Mouse (Mus musculus): ENCODE measurements around the gene Frs2. TPM values are rescaled to one million over a fixed set of nuclear protein-coding genes. Genes with fewer than 3 reads are reported as not detected.

Frs2 gene
- total and polyA plus RNA-seq, 2 experiments from 2014 or later: 17.3 to 20.3 TPM

GRCm38 (mm10) chr10:117162662-117163061 is 14.3 kb upstream of the Frs2 start:
- H3K9me3 ChIP-seq (ENCODE audit: low read length): no peaks in the 10 kb centered on the region
- H3K27ac ChIP-seq (ENCODE audit: low read depth, low read length): no peak overlapping the region
- no peaks in the 10 kb centered on the region for H3K4me1 ChIP-seq (ENCODE audit: insufficient read depth, low read length)
- H3K36me3 ChIP-seq (ENCODE audit: insufficient read depth, low read length): no peaks in the 10 kb centered on the region
- H3K4me3 ChIP-seq (ENCODE audit: low read depth, low read length): no peak overlapping the region
- DNase-seq (ENCODE audit: low spot score): peak; percentile 35
- 61% methylated on average over 11 of the region's 11 CpGs for WGBS
- ATAC-seq (ENCODE audit: low FRiP score): no peak
- H3K9ac ChIP-seq (replicated peaks; ENCODE audit: low read length, poor library complexity, severe bottlenecking): no peak overlapping the region
- no peak overlapping the region; the same call in 1 of the 2 replicates for H3K4me2 ChIP-seq (ENCODE audit: low read depth, low read length, poor library complexity, severe bottlenecking)
- no peak for TF ChIP-seq CTCF (IDR thresholded peaks at IDR 0.05)
- no peaks in the 10 kb centered on the region for H3K27me3 ChIP-seq (ENCODE audit: insufficient read depth, low read length)

- WGBS: 79% methylated on average over 11 of the region's 11 CpGs
- no peak overlapping the region for H3K4me2 ChIP-seq (ENCODE audit: low read depth, low read length, poor library complexity, severe bottlenecking)
- no peaks in the 10 kb centered on the region for H3K9me3 ChIP-seq (ENCODE audit: low read length)
- no peak overlapping the region for H3K4me3 ChIP-seq (ENCODE audit: low read depth, low read length)
- H3K27ac ChIP-seq (ENCODE audit: low read depth, low read length): no peak overlapping the region
- ATAC-seq (ENCODE audit: low FRiP score) (no peak), DNase-seq (ENCODE audit: low spot score) (no peak)
- no peaks in the 10 kb centered on the region for H3K4me1 ChIP-seq (ENCODE audit: insufficient read depth, low read length)
- no peak for TF ChIP-seq CTCF (IDR thresholded peaks at IDR 0.05)
- no peaks in the 10 kb centered on the region for H3K36me3 ChIP-seq (ENCODE audit: insufficient read depth, low read length)
- no peaks in the 10 kb centered on the region for H3K27me3 ChIP-seq (ENCODE audit: insufficient read depth, low read length)
- no peak overlapping the region for H3K9ac ChIP-seq (replicated peaks; ENCODE audit: low read length, poor library complexity, severe bottlenecking)
These were observed 11.8 kb upstream of the Frs2 start for GRCm38 (mm10) chr10:117160099-117160498.

GRCm38 (mm10) chr10:117152247-117152646 is 3.9 kb upstream of the Frs2 start:
- ATAC-seq (ENCODE audit: low FRiP score): no peak
- Histone ChIP-seq H3K4me2 (ENCODE audit: low read depth, low read length, poor library complexity, severe bottlenecking) (no peak overlapping the region), H3K9ac (replicated peaks; ENCODE audit: low read length, poor library complexity, severe bottlenecking) (no peak overlapping the region), H3K9me3 (ENCODE audit: low read length) (no peaks in the 10 kb centered on the region), H3K4me3 (ENCODE audit: low read depth, low read length) (no peak overlapping the region), H3K36me3 (ENCODE audit: insufficient read depth, low read length) (no peaks in the 10 kb centered on the region), H3K27me3 (ENCODE audit: insufficient read depth, low read length) (no peaks in the 10 kb centered on the region), H3K27ac (ENCODE audit: low read depth, low read length) (no peak overlapping the region), H3K4me1 (ENCODE audit: insufficient read depth, low read length) (no peaks in the 10 kb centered on the region)
- TF ChIP-seq CTCF (IDR thresholded peaks at IDR 0.05): no peak
- DNase-seq (ENCODE audit: low spot score): no peak
- WGBS: 17% methylated on average over 7 of the region's 7 CpGs

- no peaks in the 10 kb centered on the region for H3K4me1 ChIP-seq (ENCODE audit: insufficient read depth, low read length)
- no peak overlapping the region for H3K4me2 ChIP-seq (ENCODE audit: low read depth, low read length, poor library complexity, severe bottlenecking)
- 42% methylated on average over 4 of the region's 4 CpGs for WGBS
- H3K36me3 ChIP-seq (ENCODE audit: insufficient read depth, low read length): no peaks in the 10 kb centered on the region
- DNase-seq (ENCODE audit: low spot score): no peak
- no peak overlapping the region for H3K4me3 ChIP-seq (ENCODE audit: low read depth, low read length)
- TF ChIP-seq CTCF (IDR thresholded peaks at IDR 0.05): no peak
- no peak overlapping the region for H3K27ac ChIP-seq (ENCODE audit: low read depth, low read length)
- H3K9me3 ChIP-seq (ENCODE audit: low read length): no peaks in the 10 kb centered on the region
- no peak overlapping the region; the same call in 1 of the 2 replicates for H3K9ac ChIP-seq (replicated peaks; ENCODE audit: low read length, poor library complexity, severe bottlenecking)
- no peak for ATAC-seq (ENCODE audit: low FRiP score)
- H3K27me3 ChIP-seq (ENCODE audit: insufficient read depth, low read length): no peaks in the 10 kb centered on the region
These were observed 3.3 kb upstream of the Frs2 start for GRCm38 (mm10) chr10:117151676-117152075.

- ATAC-seq (ENCODE audit: low FRiP score) (no peak), DNase-seq (ENCODE audit: low spot score) (no peak)
- no peak overlapping the region; the same call in 1 of the 2 replicates for H3K9ac ChIP-seq (replicated peaks; ENCODE audit: low read length, poor library complexity, severe bottlenecking)
- no peak overlapping the region for H3K27ac ChIP-seq (ENCODE audit: low read depth, low read length)
- no peaks in the 10 kb centered on the region for H3K9me3 ChIP-seq (ENCODE audit: low read length)
- no peaks in the 10 kb centered on the region for H3K36me3 ChIP-seq (ENCODE audit: insufficient read depth, low read length)
- TF ChIP-seq CTCF (IDR thresholded peaks at IDR 0.05): no peak
- H3K4me2 ChIP-seq (ENCODE audit: low read depth, low read length, poor library complexity, severe bottlenecking): no peak overlapping the region
- H3K4me1 ChIP-seq (ENCODE audit: insufficient read depth, low read length): no peaks in the 10 kb centered on the region
- WGBS: 18% methylated on average over 11 of the region's 11 CpGs
- no peaks in the 10 kb centered on the region for H3K27me3 ChIP-seq (ENCODE audit: insufficient read depth, low read length)
- H3K4me3 ChIP-seq (ENCODE audit: low read depth, low read length): no peak overlapping the region
These were observed 2.9 kb upstream of the Frs2 start for GRCm38 (mm10) chr10:117151241-117151640.

GRCm38 (mm10) chr10:117150764-117151163 is 2.4 kb upstream of the Frs2 start:
- ATAC-seq (ENCODE audit: low FRiP score): no peak
- H3K27me3 ChIP-seq (ENCODE audit: insufficient read depth, low read length): no peaks in the 10 kb centered on the region
- no peak for DNase-seq (ENCODE audit: low spot score)
- no peak overlapping the region for H3K27ac ChIP-seq (ENCODE audit: low read depth, low read length)
- H3K9ac ChIP-seq (replicated peaks; ENCODE audit: low read length, poor library complexity, severe bottlenecking): no peak overlapping the region
- WGBS: 23% methylated on average over 10 of the region's 10 CpGs
- H3K36me3 ChIP-seq (ENCODE audit: insufficient read depth, low read length): no peaks in the 10 kb centered on the region
- no peaks in the 10 kb centered on the region for H3K9me3 ChIP-seq (ENCODE audit: low read length)
- no peaks in the 10 kb centered on the region for H3K4me1 ChIP-seq (ENCODE audit: insufficient read depth, low read length)
- TF ChIP-seq CTCF (IDR thresholded peaks at IDR 0.05): no peak
- peak overlapping the region; percentile 34; the same call in 1 of the 2 replicates for H3K4me3 ChIP-seq (ENCODE audit: low read depth, low read length)
- H3K4me2 ChIP-seq (ENCODE audit: low read depth, low read length, poor library complexity, severe bottlenecking): peak overlapping the region; percentile 72; the same call in 1 of the 2 replicates

Measured in midbrain, postnatal 0 days (tissue).